Mouse (Mus musculus) ES-Bruce4 (cell line): Measurements from ENCODE around the gene Slit3.

ENCODE experiments used
- CTCF ChIP-seq: IDR thresholded peaks from one replicate; pipeline ENCODE4 v1.8.1; 2011; ENCODE audit warnings: low read depth, low read length
- EP300 ChIP-seq: IDR thresholded peaks from 2 replicates; pipeline ENCODE4 v1.6.1; 2011; ENCODE audit warnings: low read depth, low read length; ENCODE audit not compliant: insufficient read depth
- POLR2A ChIP-seq: IDR thresholded peaks from one replicate; pipeline ENCODE4 v1.8.1; 2011; ENCODE audit warnings: low read length; ENCODE audit not compliant: insufficient read depth

DNA sequence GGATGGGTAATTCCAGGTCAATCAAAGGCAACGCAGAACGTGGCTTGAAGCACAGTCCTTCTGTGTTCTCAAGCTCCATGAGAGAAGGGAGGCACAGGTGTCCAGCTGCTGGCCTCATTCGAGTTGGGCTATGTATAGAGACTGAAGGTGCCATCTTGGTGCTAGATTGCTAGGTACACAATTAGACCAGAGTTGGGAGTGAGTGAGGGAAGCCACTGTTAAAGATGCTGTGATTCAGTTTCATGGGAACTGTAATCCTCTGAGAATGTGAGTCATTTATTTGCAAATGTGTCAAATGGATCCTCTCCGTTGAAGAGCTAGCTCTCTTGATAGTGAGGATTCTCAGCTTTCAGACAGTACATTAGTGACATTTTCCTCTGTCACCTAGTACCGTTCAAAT, 277.3 kb downstream of the Slit3 start:
- TF ChIP-seq CTCF (no peak), POLR2A (no peak), EP300 (no peak)
